Mouse (Mus musculus) lung, adult 2 months (tissue): ENCODE results near the gene Hlf.

ENCODE experiments used
- CTCF ChIP-seq: fragments of 200-500 bp; IDR thresholded peaks from 2 replicates; pipeline ENCODE4 v1.5.1; 2011; ENCODE audit warnings: mild to moderate bottlenecking, low read length, control low read depth; ENCODE audit not compliant: insufficient read depth
- POLR2A ChIP-seq: fragments of 200-500 bp; IDR thresholded peaks from 2 replicates; pipeline ENCODE4 v1.6.1; 2011; ENCODE audit warnings: low read depth, mild to moderate bottlenecking, control low read depth, low read length, borderline replicate concordance; ENCODE audit errors: extremely low read depth

- TF ChIP-seq POLR2A (no peak), CTCF (no peak)
Measured at GRCm38 (mm10) chr11:90326146-90326545, 64.5 kb downstream of the Hlf start.
